Mouse (Mus musculus): ENCODE data around the gene Pcolce. TPM values are rescaled to one million over a fixed set of nuclear protein-coding genes. Genes with fewer than 3 reads are reported as not detected.
"Not testable (repeated sequence)": the region's sequence is repeated elsewhere in the genome, so short reads cannot be mapped to it uniquely, and the experiment has no call there.

The Pcolce gene
- polyA plus RNA-seq, 2 experiments, result 11.6 to 12.2 TPM

- Histone ChIP-seq H3K9ac (replicated peaks) (peak overlapping the region; percentile 80), H3K9me3 (ENCODE audit: control insufficient read depth, low read length) (no peaks in the 10 kb centered on the region), H3K36me3 (replicated peaks; ENCODE audit: control insufficient read depth, insufficient read depth, low read depth) (no peaks in the 10 kb centered on the region), H3K27me3 (ENCODE audit: control insufficient read depth, insufficient read depth, low read length) (no peaks in the 10 kb centered on the region), H3K4me3 (ENCODE audit: insufficient read depth in 1 of 2, low read depth in 2 of 2, low read length in 2 of 2) (peak overlapping the region; percentile 63 to 96), H3K27ac (peak overlapping the region; percentile 80), H3K4me2 (ENCODE audit: low read depth) (peak overlapping the region; percentile 93), H3K4me1 (replicated peaks; ENCODE audit: control insufficient read depth in 2 of 2, insufficient read depth in 2 of 2, low read length in 1 of 2) (peaks cover 17 to 30% of the 10 kb centered on the region in 2 experiments)
- 3% methylated on average over 9 of the region's 9 CpGs for WGBS (ENCODE audit: insufficient replicate concordance)
- no peak for ATAC-seq (ENCODE audit: insufficient read depth)
- no peak for DNase-seq (ENCODE audit: low read depth in 3 of 3, low spot score in 3 of 3)
- TF ChIP-seq CTCF (IDR thresholded peaks at IDR 0.05; ENCODE audit: low read depth), result peak; percentile 21; the same call in 1 of the 2 replicates
- TF ChIP-seq EP300 (IDR thresholded peaks at IDR 0.05; ENCODE audit: low read depth), result no peak
Observed at GRCm38 (mm10) chr5:137627991-137628390, 14.4 kb upstream of the Pcolce start.

- no peak for TF ChIP-seq EP300 (IDR thresholded peaks at IDR 0.05; ENCODE audit: low read depth)
- no peak for TF ChIP-seq CTCF (IDR thresholded peaks at IDR 0.05; ENCODE audit: low read depth)
Observed at GRCm38 (mm10) chr5:137623937-137624530, 10.4 kb upstream of the Pcolce start.

GRCm38 (mm10) chr5:137615347-137615746, 1.8 kb upstream of the Pcolce start:
- no peaks in the 10 kb centered on the region; the same call in 1 of the 2 replicates for H3K27me3 ChIP-seq (ENCODE audit: control insufficient read depth, insufficient read depth, low read length)
- H3K4me3 ChIP-seq (ENCODE audit: insufficient read depth in 1 of 2, low read depth in 2 of 2, low read length in 2 of 2), result no peak overlapping the region
- H3K27ac ChIP-seq, result no peak overlapping the region
- no peaks in the 10 kb centered on the region for H3K36me3 ChIP-seq (replicated peaks; ENCODE audit: control insufficient read depth, insufficient read depth, low read depth)
- H3K4me2 ChIP-seq (ENCODE audit: low read depth), result no peak overlapping the region
- WGBS (ENCODE audit: insufficient replicate concordance), result 68% methylated on average over 7 of the region's 7 CpGs
- H3K4me1 ChIP-seq (replicated peaks; ENCODE audit: control insufficient read depth in 2 of 2, insufficient read depth in 2 of 2, low read length in 1 of 2), result peaks cover 0 to 3% of the 10 kb centered on the region in 2 experiments; a peak in 2 of 4 replicates
- H3K9ac ChIP-seq (replicated peaks), result no peak overlapping the region
- DNase-seq (ENCODE audit: low read depth in 3 of 3, low spot score in 3 of 3) (no peak), ATAC-seq (ENCODE audit: insufficient read depth) (no peak)
- no peak for TF ChIP-seq EP300 (IDR thresholded peaks at IDR 0.05; ENCODE audit: low read depth)
- TF ChIP-seq CTCF (IDR thresholded peaks at IDR 0.05; ENCODE audit: low read depth), result no peak
- H3K9me3 ChIP-seq (ENCODE audit: control insufficient read depth, low read length), result no peaks in the 10 kb centered on the region

More at GRCm38 (mm10) chr5:137623937-137624530, 10.4 kb upstream of the Pcolce start:
- ATAC-seq (ENCODE audit: insufficient read depth) (no peak), DNase-seq (ENCODE audit: low read depth in 3 of 3, low spot score in 3 of 3) (no peak)
- Histone ChIP-seq H3K36me3 (replicated peaks; ENCODE audit: control insufficient read depth, insufficient read depth, low read depth) (no peaks in the 10 kb centered on the region), H3K9ac (replicated peaks) (no peak overlapping the region), H3K4me2 (ENCODE audit: low read depth) (no peak overlapping the region), H3K27ac (no peak overlapping the region), H3K9me3 (ENCODE audit: control insufficient read depth, low read length) (no peaks in the 10 kb centered on the region), H3K4me3 (ENCODE audit: insufficient read depth in 1 of 2, low read depth in 2 of 2, low read length in 2 of 2) (no peak overlapping the region), H3K4me1 (replicated peaks; ENCODE audit: control insufficient read depth in 2 of 2, insufficient read depth in 2 of 2, low read length in 1 of 2) (peaks cover 5 to 7% of the 10 kb centered on the region in 2 experiments), H3K27me3 (ENCODE audit: control insufficient read depth, insufficient read depth, low read length) (no peaks in the 10 kb centered on the region)
- WGBS (ENCODE audit: insufficient replicate concordance), result 28% methylated on average over 11 of the region's 11 CpGs

GRCm38 (mm10) chr5:137614921-137615320, 1.3 kb upstream of the Pcolce start:
- H3K4me3 ChIP-seq (ENCODE audit: insufficient read depth in 1 of 2, low read depth in 2 of 2, low read length in 2 of 2); H3K36me3 ChIP-seq (replicated peaks; ENCODE audit: control insufficient read depth, insufficient read depth, low read depth); H3K9ac ChIP-seq (replicated peaks); ATAC-seq (ENCODE audit: insufficient read depth); H3K9me3 ChIP-seq (ENCODE audit: control insufficient read depth, low read length); H3K4me1 ChIP-seq (replicated peaks; ENCODE audit: control insufficient read depth in 2 of 2, insufficient read depth in 2 of 2, low read length in 1 of 2); DNase-seq (ENCODE audit: low read depth in 3 of 3, low spot score in 3 of 3); H3K27me3 ChIP-seq (ENCODE audit: control insufficient read depth, insufficient read depth, low read length); H3K27ac ChIP-seq; H3K4me2 ChIP-seq (ENCODE audit: low read depth): not testable (repeated sequence)
- TF ChIP-seq CTCF (IDR thresholded peaks at IDR 0.05; ENCODE audit: low read depth), result peak; percentile 30; the same call in 1 of the 2 replicates
- WGBS (ENCODE audit: insufficient replicate concordance), result 82% methylated on average over 2 of the region's 2 CpGs

DNA sequence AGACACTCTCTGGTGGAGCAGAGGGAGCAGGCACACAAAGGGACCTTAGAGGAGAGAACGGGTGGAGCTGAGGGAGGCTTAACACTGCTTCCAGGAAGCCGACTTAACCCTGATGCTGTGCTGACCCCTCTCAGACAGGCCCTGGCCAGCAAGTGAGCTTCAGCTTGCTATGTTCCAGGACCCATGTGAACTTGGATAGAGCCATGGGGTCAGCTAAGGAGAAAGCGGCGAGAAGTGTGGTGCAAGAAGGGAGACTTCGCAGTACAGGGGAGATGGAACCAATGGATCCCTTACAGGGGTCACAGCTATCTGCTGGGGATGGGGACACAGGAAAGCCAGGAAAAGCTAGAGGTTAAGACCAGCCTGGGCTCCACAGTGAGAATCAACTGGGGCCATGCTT, 508 bp downstream of the Pcolce start:
- Histone ChIP-seq H3K4me2 (ENCODE audit: low read depth) (no peak overlapping the region), H3K27ac (no peak overlapping the region), H3K9me3 (ENCODE audit: control insufficient read depth, low read length) (no peaks in the 10 kb centered on the region), H3K4me3 (ENCODE audit: insufficient read depth in 1 of 2, low read depth in 2 of 2, low read length in 2 of 2) (no peak overlapping the region), H3K36me3 (replicated peaks; ENCODE audit: control insufficient read depth, insufficient read depth, low read depth) (no peaks in the 10 kb centered on the region), H3K9ac (replicated peaks) (no peak overlapping the region), H3K4me1 (replicated peaks; ENCODE audit: control insufficient read depth in 2 of 2, insufficient read depth in 2 of 2, low read length in 1 of 2) (peaks cover 0 to 5% of the 10 kb centered on the region in 2 experiments; a peak in 2 of 4 replicates), H3K27me3 (ENCODE audit: control insufficient read depth, insufficient read depth, low read length) (no peaks in the 10 kb centered on the region; the same call in 1 of the 2 replicates)
- ATAC-seq (ENCODE audit: insufficient read depth), result no peak
- no peak for DNase-seq (ENCODE audit: low read depth in 3 of 3, low spot score in 3 of 3)
- no peak for TF ChIP-seq EP300 (IDR thresholded peaks at IDR 0.05; ENCODE audit: low read depth)
- no peak for TF ChIP-seq CTCF (IDR thresholded peaks at IDR 0.05; ENCODE audit: low read depth)
- 68% methylated on average over 5 of the region's 5 CpGs for WGBS (ENCODE audit: insufficient replicate concordance)

All from liver, embryonic 14.5 days (tissue).